Mouse (Mus musculus): Measurements from ENCODE around the gene Gss.
"Not testable (repeated sequence)": the region's sequence is repeated elsewhere in the genome, so short reads cannot be mapped to it uniquely, and the experiment has no call there.

The Gss gene

DNA sequence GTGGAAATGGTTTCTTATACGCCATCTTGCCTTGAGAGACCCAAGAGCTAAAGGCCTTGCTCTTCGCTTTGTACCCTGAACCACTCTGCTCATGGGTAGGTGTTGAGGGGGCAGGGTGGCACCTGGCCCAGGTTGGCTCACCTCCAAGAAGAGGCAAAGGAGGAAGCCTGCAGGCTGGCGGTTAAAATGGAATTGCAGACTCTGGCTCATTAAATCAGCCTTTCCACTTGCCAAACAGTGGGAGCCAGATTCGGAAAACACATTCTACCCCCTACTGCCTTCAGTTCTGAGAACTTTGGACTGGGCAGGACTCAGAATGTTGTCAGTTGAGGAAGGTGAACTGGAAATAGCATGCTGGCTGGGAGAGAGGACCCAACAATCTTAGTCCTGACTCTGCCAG lies 17.9 kb downstream of the Gss start:
- DNase-seq (ENCODE audit: low spot score in 2 of 2), result no peak

DNA sequence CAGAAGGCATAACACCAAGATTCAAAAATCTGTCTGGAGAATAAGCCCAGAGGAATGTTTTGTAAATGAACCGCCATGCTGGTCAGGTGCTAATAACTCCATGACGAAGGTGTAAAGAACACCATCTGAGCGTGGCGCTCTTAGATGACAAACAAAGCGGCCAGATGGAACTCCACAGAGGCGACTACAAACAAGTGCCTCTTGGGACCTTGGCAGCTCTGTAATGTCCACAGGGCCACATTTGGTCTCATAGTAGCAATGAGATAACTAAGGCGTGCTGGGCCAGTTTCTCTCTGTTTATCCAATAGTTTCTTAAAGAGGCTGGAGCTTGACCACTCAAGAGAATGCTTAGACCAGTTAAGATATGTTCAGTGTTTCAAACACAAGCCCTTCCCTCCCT lies 18.6 kb downstream of the Gss start:
- no peak for DNase-seq (ENCODE audit: low spot score in 2 of 2)

DNA sequence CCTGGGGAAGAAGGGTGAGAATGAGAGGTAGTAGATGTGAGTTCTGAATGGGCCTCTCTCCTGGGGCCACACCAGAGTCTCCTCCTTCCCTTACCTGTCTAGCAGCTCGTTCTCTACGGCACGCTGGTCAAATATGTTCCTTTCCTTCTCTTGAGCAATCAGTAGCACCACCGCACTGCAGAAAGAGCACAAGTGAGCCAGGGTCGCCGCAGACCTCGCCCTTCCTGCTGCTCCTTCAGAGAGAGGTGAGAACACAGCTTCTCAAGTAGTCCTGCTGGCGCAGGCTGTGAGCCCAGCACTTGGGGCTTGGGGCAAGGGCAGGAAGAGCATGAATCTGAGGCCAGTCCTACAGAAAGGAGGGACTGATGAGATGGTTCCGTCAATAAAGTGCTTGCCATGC lies 19.6 kb downstream of the Gss start:
- DNase-seq (ENCODE audit: low spot score in 2 of 2), result no peak

DNA sequence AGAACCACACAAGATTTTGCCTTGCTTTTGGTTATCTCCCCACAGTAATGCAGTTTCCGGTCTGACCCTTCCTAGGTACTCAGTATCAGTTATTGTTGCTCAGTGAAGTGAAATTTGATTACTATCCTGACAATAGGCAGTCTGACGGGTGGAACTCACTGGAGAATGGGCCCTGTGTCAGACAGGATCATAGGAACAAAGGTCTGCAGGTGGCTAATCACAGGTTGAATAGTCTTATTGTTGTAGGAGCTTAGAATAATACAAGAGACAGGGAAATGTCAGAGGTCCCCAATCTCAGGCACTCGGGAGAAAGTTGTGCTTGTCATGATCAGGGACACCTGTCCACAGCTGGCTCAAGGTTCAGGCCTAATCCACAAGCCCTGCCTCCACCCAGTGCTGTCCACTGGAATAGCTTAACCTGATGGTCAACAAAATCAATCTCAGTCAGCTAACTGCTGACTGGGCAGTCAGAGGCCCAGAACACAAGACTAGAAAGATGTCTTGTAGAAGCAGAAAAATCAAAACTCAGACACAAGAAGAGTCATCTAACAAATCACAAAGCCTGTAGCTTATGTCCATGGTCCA lies 23.3 kb downstream of the Gss start:
- DNase-seq (ENCODE audit: low spot score in 2 of 2), result no peak

DNA sequence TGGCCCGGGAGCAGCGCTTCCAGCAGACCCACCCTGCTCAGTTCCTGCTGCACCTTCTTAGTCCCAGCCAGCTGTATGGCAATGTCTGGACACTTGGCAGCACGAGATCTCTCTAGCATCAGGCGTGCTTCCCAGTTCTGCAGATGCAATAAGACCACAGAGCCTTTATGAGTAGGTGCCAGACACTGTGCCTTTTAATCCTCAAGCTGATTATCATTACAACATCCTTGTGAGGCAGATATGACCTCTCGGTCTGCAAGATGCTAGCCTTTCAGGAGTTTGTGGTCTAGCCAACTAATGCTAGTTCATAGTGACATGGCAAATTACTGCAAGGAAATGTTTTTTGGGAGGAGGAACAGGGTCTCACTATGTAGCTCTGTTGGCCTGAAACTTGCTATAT lies 24.9 kb downstream of the Gss start:
- no peak for DNase-seq (ENCODE audit: low spot score in 2 of 2)

DNA sequence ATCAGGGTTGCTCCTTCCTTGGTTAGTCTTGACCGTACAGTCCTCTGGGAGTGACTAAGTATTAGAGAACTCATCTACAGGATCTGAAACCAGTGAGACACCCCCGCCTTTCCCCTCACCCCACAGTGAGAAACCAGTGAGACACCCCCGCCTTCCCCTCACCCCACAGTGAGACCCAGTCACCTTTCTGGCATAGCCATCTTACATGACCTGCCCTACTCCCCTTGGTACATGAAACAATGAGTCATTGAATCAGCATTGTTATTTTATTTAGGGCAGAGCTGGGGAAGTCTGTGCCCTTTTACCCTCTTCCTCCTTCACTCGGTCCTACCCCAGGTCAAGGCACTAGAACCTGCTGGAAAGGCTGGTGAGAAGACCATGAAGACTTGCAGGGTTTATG lies 29.7 kb downstream of the Gss start:
- no peak for DNase-seq (ENCODE audit: low spot score in 2 of 2)

DNA sequence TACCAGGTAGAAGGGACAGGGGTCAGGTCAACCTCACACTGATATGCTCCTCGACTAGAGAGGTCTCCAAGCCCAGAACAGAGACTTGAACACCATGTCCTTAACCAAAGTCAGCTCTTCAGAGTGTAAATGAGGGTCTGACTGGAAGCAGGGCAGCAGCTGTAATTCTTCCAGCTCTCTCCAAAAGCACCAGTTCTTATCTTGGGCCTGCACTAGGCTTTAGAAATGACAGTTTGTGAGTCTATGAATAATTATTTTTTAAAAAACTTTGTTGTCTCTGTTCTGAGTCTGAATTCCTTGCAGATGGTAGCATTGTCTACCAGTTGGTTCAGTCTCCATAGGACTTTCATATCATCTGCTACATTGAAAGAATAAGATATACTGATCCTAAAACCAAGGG lies 30.4 kb downstream of the Gss start:
- no peak for DNase-seq (ENCODE audit: low spot score in 2 of 2)

DNA sequence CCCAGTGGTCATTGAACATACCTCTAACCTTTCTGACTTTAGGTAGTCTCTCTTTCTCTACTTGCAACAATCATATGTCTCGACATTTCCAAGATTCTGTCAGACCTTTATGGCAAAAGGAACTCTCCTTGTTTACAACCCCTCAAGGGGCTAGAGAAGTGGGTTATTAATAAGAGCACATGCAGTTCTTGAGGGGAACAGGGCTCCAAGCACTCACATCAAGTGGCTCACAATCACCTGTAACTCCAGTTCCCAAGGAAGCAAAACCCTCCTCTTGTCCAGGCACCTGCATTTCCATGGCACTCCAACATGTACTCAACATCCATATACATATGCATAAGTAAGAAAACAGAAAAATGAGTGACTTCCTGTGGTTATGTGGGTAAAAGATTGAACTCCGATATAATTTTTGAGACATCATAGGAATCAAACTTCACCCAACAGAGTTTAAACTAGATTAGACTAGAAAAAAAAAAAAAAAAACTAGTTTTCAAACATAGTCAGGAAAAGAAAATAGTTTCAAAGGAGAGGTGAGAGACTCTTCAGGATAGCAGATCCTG lies 38.1 kb downstream of the Gss start:
- DNase-seq (ENCODE audit: low spot score in 2 of 2), result no peak

DNA sequence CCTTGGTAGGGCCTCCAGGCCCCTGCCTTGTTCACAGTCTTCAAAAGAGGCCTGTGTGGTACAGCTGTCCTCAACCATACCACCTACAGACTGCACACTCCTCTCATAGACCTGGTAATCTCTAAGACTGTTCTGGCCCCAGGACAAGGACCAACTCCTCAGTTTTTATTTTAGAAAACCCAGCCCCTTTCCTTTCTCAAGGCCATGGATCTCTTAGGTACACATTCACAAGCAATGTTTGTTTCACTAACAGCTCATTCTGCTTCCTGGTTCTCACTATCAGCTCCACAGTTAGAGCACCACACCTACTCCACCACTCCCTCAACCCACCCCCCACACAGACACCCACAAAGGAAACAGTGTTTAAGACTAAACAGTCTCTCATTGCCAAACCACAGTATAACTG lies 39.7 kb downstream of the Gss start:
- no peak for DNase-seq (ENCODE audit: low spot score in 2 of 2)

DNA sequence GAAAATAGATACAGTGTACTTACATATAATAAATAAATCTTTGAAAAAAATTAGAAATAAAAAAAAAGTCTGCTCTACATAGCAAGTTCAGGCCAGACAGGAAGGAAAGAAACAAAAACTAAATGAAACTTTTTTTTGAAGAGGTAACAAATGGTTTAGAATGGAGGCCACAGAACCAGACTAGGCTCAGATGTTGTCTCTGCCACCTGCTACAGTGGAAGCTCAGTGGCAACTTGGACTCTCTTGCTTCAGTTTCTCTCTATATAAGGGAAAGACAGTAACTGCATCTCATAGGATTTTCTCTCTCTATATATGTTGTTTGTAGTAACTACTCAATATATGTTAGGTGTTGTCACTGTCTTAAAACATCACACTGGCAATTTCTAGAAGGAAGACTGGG lies 40.3 kb downstream of the Gss start:
- DNase-seq (ENCODE audit: low spot score in 2 of 2), result no peak

DNA sequence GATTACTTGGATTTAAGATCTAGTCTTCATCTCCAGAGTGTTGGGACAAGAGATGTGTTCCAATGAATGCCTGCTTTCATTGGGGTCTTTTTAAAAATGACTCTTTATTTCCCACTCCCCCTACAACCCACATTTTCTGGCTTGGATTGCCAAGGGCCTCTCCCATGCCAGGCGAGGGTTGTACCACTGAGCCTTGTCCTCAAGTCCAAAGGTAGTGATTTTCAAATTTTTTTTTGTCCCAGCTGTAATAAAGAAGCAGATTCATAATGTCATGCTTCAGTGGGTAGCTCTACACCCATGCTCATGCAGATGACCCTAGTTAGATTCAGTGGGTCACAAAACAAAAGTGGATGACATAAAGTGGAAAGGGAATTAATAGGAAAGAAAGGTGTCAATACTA lies 45.7 kb downstream of the Gss start:
- DNase-seq (ENCODE audit: low spot score in 2 of 2), result no peak

DNA sequence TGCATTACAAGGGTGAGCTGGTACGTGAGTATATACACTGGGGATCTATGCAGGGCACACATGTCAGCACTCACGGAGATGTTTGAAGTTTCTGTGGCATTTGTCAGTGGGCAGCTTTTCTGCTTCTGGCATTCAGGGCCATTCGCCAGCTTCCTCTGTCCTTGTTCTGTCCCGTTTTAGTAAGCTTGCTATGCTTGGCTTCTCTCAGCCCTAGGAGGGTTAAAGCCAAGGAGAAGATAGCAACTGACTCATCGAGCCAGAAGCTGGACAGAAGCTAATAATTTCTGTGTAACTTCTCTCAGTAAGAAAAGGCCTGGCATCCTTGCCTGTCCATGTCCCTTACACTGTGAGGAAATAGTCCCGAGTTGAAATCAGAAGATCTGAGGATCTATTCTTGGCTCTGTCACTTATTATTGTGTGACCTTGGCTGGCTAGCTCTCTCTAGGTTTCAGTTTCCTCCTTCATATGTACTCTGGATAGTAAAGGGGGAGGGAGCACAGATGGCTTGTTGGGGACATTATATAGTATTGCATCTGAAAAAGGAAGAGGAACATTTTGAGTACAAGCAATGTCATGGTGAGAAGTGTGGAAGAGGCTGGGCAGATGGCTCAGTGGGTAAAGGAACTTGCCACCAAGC lies 51.7 kb downstream of the Gss start:
- DNase-seq (ENCODE audit: low spot score in 2 of 2), result no peak

DNA sequence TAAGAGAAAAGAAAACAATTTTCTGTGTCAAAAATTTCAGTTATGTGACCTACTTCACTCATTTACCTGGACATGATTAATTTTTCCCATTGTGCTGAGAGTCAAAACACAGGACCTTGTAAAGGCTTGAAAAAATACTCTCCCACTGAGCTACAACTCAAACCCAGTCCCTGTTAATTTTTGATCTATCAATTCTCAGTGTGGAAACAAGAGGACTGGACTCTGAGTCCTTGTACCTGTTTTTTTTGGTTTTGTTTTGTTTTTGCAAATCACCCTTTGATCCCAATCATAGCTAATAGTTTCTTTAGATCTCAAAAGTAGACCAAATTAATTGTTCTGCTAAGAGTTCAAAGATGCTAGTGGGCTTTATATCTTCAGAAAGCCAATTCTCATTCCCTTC lies 52.9 kb downstream of the Gss start:
- no peak for DNase-seq (ENCODE audit: low spot score in 2 of 2)

DNA sequence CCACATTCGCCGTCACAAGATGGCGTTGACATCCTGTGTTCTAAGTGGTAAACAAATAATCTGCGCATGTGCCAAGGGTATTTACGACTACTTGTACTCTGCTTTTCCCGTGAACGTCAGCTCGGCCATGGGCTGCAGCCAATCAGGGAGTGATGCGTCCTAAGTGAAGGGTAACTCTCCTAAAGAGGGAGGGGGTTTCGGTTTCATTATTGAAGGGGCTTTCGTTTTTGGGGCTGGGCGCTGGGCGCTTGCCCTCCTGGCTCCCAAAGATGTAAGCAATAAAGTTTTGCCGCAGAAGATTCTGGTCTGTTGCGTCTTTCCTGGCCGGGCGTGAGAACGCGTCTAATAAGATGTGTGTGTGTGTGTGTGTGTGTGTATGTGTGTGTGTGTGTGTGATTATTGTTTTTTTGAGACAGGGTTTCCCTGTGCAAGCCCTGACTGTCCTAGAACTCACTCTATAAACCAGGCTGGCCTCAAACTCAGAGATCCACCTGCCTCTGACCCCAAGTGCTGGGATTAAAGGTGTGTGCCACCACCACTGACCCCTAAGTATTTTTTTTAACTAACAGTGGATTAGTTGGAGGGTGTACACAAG lies 54.0 kb downstream of the Gss start:
- DNase-seq (ENCODE audit: low spot score in 2 of 2), result not testable (repeated sequence)

DNA sequence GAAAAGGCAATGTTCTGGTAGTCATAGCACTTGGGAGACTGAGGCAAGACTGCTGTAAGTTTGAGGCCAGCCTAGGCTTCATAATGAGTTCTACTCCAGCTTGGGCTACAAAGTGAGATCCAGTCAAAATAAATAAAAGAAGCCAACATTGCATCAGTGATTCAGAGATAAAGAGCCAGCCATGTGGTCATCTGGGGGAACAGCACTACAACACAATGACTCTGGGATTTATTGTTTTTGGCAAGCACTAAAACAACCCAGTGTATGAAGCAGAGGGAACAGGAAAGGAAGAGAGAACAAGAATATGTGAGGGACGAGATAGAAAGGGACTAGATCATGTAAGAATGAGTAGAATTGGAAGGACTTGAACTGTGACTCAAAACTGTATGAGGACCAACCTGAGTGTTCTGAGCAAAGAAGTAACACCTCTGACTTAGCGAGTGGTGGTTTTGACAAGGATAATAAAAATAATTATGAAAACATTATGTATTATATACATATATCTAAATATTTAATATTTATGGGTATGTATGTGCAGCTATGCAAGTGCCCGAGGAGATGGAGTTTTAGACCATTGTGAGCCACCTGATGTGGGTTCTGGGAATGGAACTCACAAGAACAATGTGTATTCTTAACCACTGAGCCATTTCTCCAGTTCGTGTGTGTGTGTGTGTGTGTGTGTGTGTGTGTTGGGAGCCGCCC lies 54.7 kb downstream of the Gss start:
- DNase-seq (ENCODE audit: low spot score in 2 of 2), result no peak

DNA sequence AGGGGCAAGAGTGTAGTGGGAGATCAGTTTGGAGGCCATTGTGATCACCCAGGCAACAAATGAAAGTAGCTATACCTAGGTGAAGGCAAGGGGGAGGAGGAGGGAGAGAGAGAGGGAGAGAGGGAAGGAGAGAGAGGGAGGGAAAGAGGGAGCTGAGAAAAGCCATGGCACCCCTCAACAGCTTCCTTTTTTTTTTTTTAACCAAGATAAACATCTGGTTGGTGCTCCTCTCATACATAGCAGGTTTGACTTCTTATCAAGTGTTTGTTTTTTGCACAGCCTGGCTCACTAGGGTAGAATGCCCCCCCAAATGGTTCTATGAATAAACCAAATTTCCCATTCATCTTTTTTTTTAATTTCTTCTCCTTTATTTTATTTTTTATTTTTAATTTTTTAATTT lies 56.3 kb downstream of the Gss start:
- no peak for DNase-seq (ENCODE audit: low spot score in 2 of 2)

DNA sequence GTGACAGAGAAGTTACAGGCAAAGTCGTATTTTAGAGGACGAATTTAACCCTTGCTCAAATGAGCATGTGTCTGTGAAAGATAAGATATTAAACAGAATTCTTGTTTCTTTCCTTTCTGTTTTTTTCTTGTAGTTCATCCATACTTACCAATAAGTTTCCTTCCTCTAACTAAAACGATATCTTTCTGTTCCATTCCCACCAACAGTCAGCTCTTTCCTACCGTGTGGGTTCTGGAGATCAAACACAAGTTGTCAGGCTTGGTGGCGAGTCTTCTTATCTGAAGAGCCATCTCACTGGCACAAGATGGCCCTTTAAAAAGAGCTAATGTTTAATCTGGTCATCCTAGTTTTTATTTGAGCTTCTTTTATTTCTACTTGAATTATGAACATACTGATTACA lies 65.2 kb downstream of the Gss start:
- DNase-seq (ENCODE audit: low spot score in 2 of 2), result no peak

DNA sequence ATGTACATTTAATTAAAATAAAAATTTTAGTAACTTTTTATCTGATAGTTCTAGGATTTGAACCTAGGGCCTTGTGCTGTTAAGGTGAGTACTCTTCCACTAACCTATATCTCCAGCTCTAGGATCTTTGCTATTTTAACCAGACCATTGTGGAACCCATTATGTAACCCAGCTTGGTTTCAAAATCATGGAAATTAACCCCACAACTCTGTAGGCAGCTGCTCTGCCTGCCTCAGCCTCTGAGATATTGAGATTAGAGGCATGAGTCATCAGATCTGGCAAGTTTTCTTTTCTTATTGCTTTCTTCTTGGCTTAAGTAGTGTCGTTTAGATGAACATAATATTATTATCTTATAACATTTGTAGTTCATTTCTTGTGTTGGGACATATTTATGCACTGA lies 68.2 kb downstream of the Gss start:
- no peak for DNase-seq (ENCODE audit: low spot score in 2 of 2)

DNA sequence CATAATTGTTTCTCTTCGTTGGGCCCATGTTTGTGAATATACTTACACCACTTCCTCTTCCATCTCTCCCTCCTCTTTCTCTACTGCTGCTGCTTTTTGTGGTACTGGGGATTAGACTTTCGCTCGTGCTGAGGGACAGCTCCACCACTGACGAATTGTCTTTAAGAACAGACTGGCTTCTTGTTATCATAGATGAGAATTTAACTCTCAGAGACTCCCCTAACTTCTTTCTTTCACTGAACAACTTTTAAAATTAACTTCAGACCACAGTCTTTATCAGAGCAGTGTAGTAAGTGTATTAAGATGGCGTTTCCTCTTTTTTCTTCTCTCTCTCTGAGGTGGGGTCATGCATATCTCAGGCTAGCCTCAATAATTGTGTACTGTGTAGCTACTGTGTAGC lies 68.9 kb downstream of the Gss start:
- DNase-seq (ENCODE audit: low spot score in 2 of 2), result no peak

DNA sequence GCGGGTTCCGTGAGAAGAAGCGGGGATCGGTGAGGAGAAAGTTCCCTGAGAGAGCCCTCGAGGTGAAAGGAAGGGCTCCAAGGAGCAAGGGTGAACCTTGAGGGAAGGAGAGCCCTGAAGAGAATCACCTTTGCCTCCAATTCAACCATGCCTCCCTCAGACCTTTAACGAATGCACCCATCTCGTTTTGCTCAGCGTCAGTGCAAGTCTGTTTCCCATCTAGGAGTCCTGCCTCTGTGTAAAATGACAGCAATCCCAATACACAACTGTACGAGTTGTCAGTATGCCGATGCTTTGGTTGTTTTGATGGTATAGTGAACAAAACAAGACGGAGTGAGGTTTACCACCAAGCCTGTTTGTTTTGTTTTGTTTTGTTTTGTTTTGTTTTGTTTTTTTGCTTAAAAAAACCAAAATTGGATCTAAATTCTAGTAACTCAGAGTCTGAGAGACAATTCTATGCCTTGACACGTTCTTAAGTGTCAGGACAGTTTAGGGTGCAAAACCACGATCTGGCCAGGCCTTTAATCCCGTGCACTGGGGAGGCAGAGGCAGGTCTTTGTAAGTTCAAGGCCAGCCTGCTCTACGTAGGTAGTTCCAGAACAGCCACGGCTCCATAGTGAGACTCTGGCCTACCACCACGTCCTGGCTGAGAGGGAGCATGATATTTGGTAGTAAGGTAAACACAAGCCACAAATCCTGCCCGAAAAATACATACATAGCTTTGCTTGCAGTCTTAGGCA lies 73.9 kb downstream of the Gss start:
- DNase-seq (ENCODE audit: low spot score in 2 of 2), result no peak

DNA sequence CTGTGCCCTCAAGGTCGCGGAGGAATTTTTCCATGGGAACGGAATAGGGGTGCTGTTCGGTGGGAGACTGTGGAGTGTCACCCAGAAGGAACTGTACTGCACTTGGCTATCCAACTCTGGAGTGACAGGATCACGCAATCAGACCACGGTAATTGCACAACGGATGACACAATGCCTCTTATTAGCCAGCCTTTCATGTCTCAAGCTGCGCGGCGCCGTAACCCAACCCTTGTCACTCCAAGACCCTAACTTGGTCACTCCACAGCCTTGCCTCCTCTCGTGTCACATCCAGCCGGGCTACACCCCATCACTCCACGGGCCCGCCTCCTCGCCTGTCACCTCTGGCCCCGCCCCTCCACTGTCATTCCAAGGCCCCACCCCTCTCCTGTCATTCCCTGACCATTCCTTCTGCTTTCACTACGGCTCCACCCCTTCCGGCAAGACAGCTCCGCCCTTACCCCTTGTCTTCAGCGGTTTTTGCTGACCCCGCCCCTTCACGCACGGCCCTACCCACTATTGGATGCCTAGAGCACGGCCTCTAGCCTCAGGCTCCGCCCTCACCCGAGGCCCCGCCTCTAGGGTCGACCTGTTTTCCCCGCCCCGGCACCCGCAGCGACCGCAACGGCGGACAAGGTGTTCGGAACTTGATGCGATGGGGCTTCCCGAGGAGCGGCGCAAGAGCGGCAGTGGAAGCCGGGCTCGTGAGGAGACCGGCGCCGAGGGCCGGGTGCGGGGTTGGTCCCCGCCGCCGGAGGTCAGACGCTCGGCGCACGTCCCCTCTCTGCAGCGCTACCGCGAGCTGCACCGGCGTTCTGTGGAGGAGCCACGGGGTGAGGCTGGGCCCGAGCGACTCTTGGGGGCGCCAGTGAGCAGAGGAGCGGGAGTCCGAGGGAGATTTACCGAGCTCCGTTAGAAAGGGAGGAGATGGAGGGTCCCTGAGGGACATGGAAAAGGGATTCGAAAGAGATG lies 74.9 kb downstream of the Gss start, which contains the start of the genes Acss2 and Ggt7:
Acss2 (plus strand) TSS at position 494 of the 969 bp plus-strand sequence.
Ggt7 (minus strand) TSS at position 783 of the 969 bp plus-strand sequence.
- DNase-seq (ENCODE audit: low spot score in 2 of 2), result peak; percentile 98

Measured in frontal cortex, postnatal 10 days (tissue).